Mouse (Mus musculus) forebrain, embryonic 10.5 days (tissue): ENCODE measurements around the gene Csf1. TPM values are rescaled to one million over a fixed set of nuclear protein-coding genes. Genes with fewer than 3 reads are reported as not detected.

ENCODE experiments used
- DNase-seq: peaks from one replicate; pipeline ENCODE4 v3.0.0-alpha.2; 2017; ENCODE audit warnings: low spot score; ENCODE audit errors: extremely low spot score
- H3K27ac ChIP-seq: fragments of 300-500 bp; sonication (generic); 2 replicates; pipeline ENCODE4 v1.5.1; 2016; ENCODE audit warnings: mild to moderate bottlenecking
- H3K27me3 ChIP-seq: fragments of 300-500 bp; sonication (generic); 2 replicates; pipeline ENCODE4 v1.6.1; 2016; ENCODE audit warnings: mild to moderate bottlenecking; ENCODE audit not compliant: poor library complexity, severe bottlenecking
- H3K36me3 ChIP-seq: fragments of 300-500 bp; sonication (generic); replicated peaks from 2 replicates; pipeline ENCODE4 v1.6.1; 2016; ENCODE audit warnings: mild to moderate bottlenecking, moderate library complexity
- H3K4me1 ChIP-seq: fragments of 300-500 bp; sonication (generic); 2 replicates; pipeline ENCODE4 v1.6.1; 2016
- H3K4me3 ChIP-seq: fragments of 300-500 bp; sonication (generic); 2 replicates; pipeline ENCODE4 v1.5.1; 2016; ENCODE audit warnings: mild to moderate bottlenecking, moderate library complexity
- H3K9me3 ChIP-seq: fragments of 300-500 bp; sonication (generic); 2 replicates; pipeline ENCODE4 v1.6.1; 2016; ENCODE audit warnings: mild to moderate bottlenecking, moderate library complexity
- WGBS: fragments of 180-500 bp; shearing (Covaris S2); methylation state at CpG from one replicate; pipeline ENCODE4 v1.1.7; 2016; 5-methylcytosine and 5-hydroxymethylcytosine counted together
- polyA plus RNA-seq: library from polyadenylated mRNA; unstranded; fragments of >200 nt; fragmentation: Nextera tagmentation; extraction: Ambion mirVana; gene quantifications from 2 replicates; pipeline ENCODE4 v1.2.1, GENCODE M21; 2016

Csf1 gene
- 4.6 and 4.8 TPM in 2 replicates for polyA plus RNA-seq

DNA sequence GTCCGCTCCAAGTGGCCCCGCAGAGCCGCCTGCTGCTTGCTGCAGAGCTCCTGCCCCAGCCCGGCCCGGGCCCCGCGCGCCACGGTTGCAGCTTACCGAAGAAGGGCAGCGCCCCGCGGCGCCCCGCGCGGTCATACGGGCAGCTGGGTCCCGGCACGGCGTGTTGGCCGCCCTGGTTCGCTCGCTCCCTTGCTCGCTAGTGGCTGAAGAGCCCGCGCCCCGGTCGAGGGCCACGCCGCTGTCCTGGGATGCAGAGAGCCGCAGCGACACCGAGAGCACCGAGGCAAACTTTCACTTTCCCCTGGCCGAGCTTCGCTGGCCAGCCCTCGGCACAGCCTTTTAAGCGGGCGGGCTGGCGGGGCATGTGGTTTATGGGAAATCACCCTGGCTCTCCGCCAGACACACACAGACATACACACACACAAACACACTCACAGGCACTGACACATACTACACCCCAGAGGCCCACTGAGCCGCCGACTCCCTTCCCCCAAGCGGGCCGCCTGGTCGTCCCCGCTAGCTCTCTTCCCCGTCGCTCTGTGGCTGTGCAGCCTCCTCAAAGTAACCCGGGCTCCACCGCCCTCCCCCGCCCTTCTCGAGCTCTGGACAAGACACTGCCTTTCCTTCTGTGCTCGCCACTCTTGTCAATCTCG lies at the start of gene Csf1:
Gene Csf1 (minus strand): TSS at position 541 of the 653 bp plus-strand sequence.
- DNase-seq = peak; percentile 77
- H3K27me3 ChIP-seq = peaks cover 39% of the 10 kb centered on the region
- peak within 1 kb of the TSS; percentile 64 for H3K4me3 ChIP-seq

DNA sequence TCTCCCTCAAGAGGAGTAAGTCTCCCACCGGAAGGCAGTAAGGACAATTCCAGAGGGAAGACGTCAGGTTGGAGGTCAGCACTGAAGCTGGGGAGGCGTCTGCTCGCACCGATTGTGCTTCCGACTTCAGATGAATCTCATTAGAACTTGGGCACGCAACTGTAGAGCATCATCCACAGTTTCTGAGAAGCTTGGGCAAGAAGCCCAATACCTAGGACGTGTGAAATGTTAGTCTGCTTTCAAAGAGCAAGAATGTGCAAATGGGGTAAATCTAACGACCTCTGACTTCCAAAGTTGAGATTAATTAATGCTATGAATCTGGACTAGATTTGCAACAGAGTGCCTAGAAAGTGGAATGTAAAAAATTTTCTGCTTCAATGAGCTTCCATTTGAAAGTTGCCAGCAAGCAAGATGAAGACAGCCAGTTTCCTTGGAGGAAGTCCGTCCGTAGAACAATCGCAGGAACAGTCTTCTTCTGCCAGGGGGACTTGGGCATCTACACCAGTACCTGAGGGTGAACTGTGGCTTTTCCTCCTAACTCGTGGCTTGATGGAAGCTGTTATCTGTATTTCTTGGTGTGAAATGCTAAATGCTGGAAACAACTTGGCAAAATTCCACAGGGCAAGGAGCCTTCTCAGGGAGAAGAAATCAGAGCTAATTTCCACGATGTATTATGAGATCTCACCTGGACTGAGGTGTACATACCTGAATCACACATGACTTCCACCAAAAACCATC lies 47.9 kb upstream of the Csf1 start:
- H3K9me3 ChIP-seq = no peaks in the 10 kb centered on the region
- WGBS = 63% methylated on average over 14 of the region's 14 CpGs

More for the DNA sequence above, at the start of gene Csf1:
- peak within 1 kb of the TSS; percentile 92 for H3K27ac ChIP-seq
- H3K4me1 ChIP-seq = peaks cover 41% of the 10 kb centered on the region
- WGBS = under 1% methylated on average over 56 of the region's 56 CpGs
- no peaks in the 10 kb centered on the region for H3K36me3 ChIP-seq
- H3K9me3 ChIP-seq = no peaks in the 10 kb centered on the region

DNA sequence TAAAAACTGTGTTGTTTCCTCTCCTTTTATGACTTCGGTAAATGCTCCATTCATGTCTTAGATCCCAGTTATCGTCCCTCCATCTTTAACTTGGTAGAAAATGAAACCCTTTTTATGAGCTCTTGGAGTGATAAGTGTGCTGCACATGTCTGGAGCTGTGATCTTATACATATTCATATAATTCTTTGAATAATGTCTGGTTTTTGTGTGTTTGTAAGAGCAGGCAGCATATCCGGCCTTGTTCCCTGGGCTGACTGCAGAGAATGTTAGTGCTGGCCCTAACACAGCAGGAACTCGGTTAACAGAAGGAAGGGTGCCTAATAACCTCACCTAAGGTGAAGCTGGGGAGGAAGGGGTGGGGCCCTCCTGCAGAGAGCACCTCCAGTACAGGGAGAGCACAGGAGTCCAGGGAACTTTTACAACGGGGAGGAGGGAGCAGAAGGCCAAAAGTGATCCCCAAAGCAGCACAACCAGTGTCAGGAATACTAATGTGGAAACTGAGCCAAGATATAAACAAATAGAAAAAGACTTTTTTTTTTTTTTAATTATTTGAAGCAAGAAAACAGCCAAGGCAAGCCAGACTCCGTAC lies 47.2 kb upstream of the Csf1 start:
- DNase-seq = no peak
- WGBS = 58% methylated on average over 6 of the region's 6 CpGs
- Histone ChIP-seq H3K9me3 (no peaks in the 10 kb centered on the region), H3K36me3 (no peaks in the 10 kb centered on the region), H3K4me1 (peaks cover 15% of the 10 kb centered on the region), H3K4me3 (no peak overlapping the region), H3K27ac (no peak overlapping the region), H3K27me3 (no peaks in the 10 kb centered on the region)

More for the DNA sequence above, 47.9 kb upstream of the Csf1 start:
- Histone ChIP-seq H3K27me3 (no peaks in the 10 kb centered on the region), H3K27ac (no peak overlapping the region), H3K36me3 (no peaks in the 10 kb centered on the region), H3K4me1 (peaks cover 15% of the 10 kb centered on the region), H3K4me3 (no peak overlapping the region)
- no peak for DNase-seq

DNA sequence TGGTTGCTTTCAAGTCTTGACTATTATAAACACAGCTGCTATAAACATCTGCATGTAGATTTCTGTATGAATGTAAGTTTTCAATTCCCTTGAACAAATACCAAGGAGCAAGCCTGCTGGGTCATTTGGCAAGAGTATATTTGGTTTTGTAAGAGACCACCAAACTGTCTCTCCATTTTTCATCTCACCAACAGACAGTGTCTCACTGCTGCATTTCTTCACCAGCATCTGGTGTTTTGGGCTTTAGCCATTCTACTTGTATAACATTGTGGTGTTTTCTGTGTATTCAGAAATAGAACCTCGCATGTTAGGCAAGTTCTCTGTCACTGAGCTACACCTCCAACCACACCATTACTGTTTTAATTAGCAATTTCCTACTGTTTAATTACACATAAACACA lies 46.6 kb upstream of the Csf1 start:
- Histone ChIP-seq H3K4me1 (peaks cover 15% of the 10 kb centered on the region), H3K27ac (no peak overlapping the region), H3K9me3 (no peaks in the 10 kb centered on the region), H3K4me3 (no peak overlapping the region), H3K27me3 (no peaks in the 10 kb centered on the region), H3K36me3 (no peaks in the 10 kb centered on the region)
- WGBS = 97% methylated on average over 1 of the region's 1 CpGs
- DNase-seq = no peak

DNA sequence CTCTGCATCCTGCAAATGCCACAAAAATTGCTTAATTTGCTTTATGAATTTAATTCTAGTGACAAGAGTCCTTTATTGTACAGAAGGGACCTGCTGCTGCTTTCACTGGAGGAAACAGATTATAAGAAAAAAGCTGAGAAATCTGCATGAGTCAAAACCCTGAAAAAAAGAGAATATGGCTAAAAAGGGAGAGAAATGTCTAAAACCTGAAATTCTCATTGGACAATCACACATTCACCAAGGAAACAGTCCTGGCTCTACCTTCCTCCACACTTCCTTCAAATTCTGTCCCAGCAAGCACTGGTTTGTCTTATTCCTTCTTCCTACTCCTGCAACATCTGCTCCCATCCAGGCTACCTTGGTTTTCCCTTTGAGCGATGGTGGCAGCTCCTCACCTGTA lies 44.5 kb upstream of the Csf1 start:
- no peaks in the 10 kb centered on the region for H3K9me3 ChIP-seq
- WGBS = 89% methylated on average over 1 of the region's 1 CpGs

DNA sequence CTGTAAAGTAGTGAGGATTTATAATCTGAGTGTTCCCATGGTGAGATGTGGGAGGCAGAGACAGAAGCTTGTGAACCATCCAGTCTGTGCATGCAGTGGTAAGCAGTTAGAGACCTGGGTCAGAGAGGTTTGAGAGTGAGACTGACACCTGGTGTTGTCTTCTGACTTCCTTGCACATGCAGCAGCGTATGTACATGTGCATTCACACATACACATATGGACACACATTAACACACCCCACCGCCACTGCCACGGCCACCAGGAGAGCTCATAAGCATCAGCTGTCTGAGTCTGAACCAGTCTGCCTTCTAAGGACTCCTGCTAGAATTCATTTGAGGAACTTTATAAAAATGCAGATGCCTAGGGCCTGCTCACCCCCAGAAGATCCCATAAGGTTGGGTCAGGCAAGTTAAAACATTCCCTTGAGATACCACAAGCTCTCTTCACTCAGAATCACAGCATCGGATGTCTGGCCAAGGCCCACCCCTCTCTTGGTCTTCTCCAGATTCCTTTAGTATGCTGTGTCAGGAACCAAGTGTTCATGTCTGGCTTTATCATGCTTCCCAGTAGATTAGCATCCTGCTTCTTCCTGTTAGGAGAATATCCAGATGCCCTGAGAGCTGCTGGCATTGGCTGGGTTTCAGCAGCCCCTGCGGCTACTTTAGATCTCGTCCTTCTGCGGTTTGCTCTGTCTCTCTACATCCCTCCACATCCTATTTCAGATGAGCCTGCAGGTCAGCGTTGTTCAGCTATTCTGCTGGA lies 42.1 kb upstream of the Csf1 start:
- Histone ChIP-seq H3K4me3 (no peak overlapping the region), H3K27me3 (no peaks in the 10 kb centered on the region), H3K9me3 (no peaks in the 10 kb centered on the region), H3K27ac (no peak overlapping the region), H3K4me1 (peaks cover under 1% of the 10 kb centered on the region), H3K36me3 (no peaks in the 10 kb centered on the region)
- no peak for DNase-seq
- whole genome bisulfite sequencing = 89% methylated on average over 8 of the region's 8 CpGs

More for the DNA sequence above, 44.5 kb upstream of the Csf1 start:
- no peak for DNase-seq
- no peaks in the 10 kb centered on the region for H3K36me3 ChIP-seq
- no peak overlapping the region for H3K27ac ChIP-seq
- no peaks in the 10 kb centered on the region for H3K27me3 ChIP-seq
- peaks cover 15% of the 10 kb centered on the region for H3K4me1 ChIP-seq
- H3K4me3 ChIP-seq = no peak overlapping the region

DNA sequence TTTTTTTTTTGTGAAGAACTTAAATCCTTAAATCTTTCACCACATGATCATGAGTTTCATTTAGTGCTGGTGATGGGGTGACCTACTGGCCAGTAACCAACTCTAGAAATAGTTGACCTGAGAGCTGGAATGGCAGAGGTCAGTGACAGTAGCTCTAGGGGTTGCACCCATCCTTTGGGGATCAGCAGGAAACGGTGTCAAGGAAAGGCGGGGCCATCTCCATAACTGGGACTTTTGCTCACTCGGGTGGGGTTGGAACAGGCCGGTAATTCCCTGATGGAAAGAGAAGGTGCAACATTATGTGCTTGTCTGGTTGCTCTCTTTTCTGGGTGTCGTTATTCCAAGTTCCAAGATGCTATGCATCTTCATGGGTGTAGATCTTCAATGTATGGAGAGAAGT lies 38.7 kb upstream of the Csf1 start:
- Histone ChIP-seq H3K4me3 (no peak overlapping the region), H3K9me3 (no peaks in the 10 kb centered on the region), H3K27ac (no peak overlapping the region), H3K36me3 (no peaks in the 10 kb centered on the region), H3K27me3 (no peaks in the 10 kb centered on the region), H3K4me1 (peaks cover 6% of the 10 kb centered on the region)
- WGBS = 91% methylated on average over 5 of the region's 5 CpGs
- DNase-seq = no peak

DNA sequence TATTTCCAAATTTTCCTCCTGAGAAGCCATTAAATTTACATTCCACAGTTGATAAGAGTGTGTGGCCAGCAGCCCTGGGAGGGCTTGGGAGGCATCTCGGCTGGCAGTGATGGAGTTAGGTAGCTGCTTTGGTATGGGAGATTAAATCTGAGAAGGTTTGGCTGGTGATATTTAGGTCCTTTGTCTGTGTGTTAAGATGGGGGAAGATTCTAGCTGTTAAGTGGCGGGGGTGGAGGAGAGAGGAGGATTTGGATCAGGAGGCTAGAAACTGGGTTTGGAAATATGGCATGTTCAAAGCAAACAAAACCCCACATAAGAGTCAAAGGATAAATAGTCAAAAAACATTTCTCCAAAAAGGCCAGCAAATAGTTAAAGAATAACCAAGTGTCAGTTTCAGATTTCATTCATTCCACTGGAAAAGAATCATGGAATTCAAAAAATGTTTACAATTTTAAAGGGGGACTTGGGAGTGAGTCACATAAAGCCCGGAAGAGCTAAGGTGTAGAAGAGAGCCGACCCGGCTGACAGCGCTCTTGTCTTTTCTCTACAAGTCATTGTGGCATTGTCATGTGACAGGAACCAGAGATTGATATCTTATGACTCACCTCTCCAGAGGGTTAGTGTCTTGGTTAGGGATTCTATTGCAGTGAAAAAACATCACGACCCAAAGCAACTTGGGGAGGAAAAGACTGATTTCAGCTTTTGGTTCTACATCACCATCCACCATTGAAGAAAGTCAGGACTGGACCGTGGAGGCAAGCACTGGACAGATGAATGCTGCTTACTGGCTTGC lies 36.1 kb upstream of the Csf1 start:
- H3K36me3 ChIP-seq = no peaks in the 10 kb centered on the region
- 88% methylated on average over 8 of the region's 8 CpGs for WGBS
- no peak overlapping the region for H3K27ac ChIP-seq
- no peak overlapping the region for H3K4me3 ChIP-seq
- H3K27me3 ChIP-seq = 0 out of 2 replicates have a peak, but pooled peaks cover 2% of the 10 kb centered on the region
- DNase-seq = no peak
- H3K4me1 ChIP-seq = peaks cover 28% of the 10 kb centered on the region
- no peaks in the 10 kb centered on the region for H3K9me3 ChIP-seq

DNA sequence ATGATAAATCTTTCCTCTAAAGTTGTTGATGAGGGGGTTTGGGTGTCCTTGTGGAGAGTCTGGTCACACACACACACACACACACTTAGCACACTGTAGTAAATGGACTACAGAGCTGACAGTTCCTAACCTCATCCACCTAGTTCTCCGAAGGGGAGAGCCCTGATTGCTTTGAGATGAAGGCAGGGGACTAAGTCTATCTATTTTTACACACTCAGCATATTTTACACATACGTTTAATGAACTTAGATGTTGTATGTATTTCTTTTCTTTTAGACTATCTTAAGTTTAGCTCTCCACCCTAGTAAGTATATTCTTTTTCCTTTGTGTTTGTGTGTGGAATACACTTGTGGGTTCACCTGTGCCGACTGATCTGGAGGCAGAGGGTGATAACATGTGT lies 34.6 kb upstream of the Csf1 start:
- no peaks in the 10 kb centered on the region for H3K9me3 ChIP-seq
- H3K36me3 ChIP-seq = no peaks in the 10 kb centered on the region
- no peak overlapping the region for H3K4me3 ChIP-seq
- 91% methylated on average over 3 of the region's 3 CpGs for WGBS
- no peak overlapping the region for H3K27ac ChIP-seq
- 0 out of 2 replicates have a peak, but pooled peaks cover 13% of the 10 kb centered on the region for H3K27me3 ChIP-seq
- no peak for DNase-seq
- H3K4me1 ChIP-seq = peaks cover 30% of the 10 kb centered on the region

DNA sequence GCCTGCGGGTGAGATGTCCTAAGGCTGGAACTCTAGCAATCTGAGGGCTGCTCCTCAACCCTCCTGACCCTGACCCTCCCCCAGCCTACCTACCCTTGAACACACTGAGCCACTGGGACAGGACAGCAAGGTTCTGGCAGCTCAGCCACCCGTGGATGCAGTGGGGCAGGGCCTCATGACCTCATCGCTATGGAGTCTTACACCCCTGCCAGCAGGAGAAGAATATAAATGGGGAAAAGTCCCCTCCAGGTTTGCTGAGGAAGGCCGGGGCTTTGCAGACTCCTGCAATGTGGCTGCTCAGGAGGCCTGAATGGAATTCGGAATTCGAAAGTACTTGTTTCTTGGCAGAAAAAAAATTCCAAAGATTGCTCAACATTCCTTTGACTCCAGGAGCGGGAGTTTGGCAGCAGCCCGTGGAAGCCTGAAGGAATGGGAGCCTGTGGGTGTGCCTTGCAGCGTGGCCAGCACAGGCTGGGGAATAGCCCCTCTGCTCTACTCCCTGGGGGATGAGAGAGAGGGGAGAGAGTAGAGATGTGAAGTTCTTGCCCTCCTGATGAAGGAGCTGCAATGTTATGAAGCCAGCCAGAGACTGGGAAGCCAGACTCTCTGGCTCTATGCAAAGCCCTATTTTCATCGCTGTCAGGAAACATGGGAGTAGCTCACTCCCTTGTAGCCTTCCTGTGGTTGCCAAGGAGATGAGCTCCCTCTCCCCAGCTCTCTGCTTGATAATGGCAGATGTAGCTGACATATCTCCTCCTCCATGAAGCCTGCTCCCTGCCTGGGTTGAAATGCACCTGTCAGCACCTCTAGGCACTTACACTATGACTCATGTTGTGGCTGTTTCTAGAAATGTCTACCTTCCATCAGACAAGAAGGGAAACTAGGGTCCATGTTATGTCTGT lies 33.3 kb upstream of the Csf1 start:
- Histone ChIP-seq H3K27ac (peak overlapping the region; percentile 80), H3K27me3 (peaks cover 24% of the 10 kb centered on the region; the same call in 1 of the 2 replicates), H3K9me3 (no peaks in the 10 kb centered on the region), H3K4me1 (peaks cover 43% of the 10 kb centered on the region), H3K36me3 (no peaks in the 10 kb centered on the region), H3K4me3 (no peak overlapping the region; the same call in 1 of the 2 replicates)
- DNase-seq = peak; percentile 40
- 23% methylated on average over 10 of the region's 10 CpGs for WGBS

DNA sequence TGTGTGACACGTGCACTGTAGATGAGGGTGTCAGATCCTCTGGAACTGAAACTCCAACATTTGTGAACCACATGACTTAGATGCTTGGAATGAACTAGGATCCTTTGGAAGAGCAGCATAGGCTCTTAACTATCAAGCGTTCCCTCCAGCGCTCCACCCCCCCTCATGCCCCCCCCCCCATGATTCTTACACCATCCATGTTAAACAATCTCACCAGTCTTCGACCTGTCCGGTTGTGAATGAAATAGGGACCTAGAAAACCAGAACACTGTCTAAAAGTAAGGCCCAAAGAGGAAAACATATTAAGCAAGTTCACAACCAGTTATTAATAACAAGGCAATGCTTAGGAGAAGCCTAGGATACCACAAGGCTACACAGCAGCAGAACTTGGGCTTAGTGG lies 32.5 kb upstream of the Csf1 start:
- Histone ChIP-seq H3K27me3 (peaks cover 24% of the 10 kb centered on the region), H3K27ac (peak overlapping the region; percentile 80), H3K4me1 (peaks cover 51% of the 10 kb centered on the region), H3K4me3 (no peak overlapping the region), H3K9me3 (no peaks in the 10 kb centered on the region), H3K36me3 (no peaks in the 10 kb centered on the region)
- no peak for DNase-seq
- WGBS = 98% methylated on average over 5 of the region's 5 CpGs
